Mouse (Mus musculus): ENCODE results near the gene Rbl1.

- TF ChIP-seq POLR2A (IDR thresholded peaks at IDR 0.05; ENCODE audit: low read depth, low read length) (no peak), CTCF (conservative IDR thresholded peaks at IDR 0.05; ENCODE audit: insufficient read depth, insufficient read length, low read depth, low read length) (no peak)
These were observed 69.3 kb downstream of the Rbl1 start, which contains the start of gene Samhd1 for GRCm38 (mm10) chr2:157135014-157135413.

Measured in kidney, adult 2 months (tissue).